Mouse (Mus musculus): Measurements from ENCODE around the gene Cln5.
A peak's percentile ranks its signal among the peaks of the same experiment; 100 is the strongest.

The Cln5 gene

DNA sequence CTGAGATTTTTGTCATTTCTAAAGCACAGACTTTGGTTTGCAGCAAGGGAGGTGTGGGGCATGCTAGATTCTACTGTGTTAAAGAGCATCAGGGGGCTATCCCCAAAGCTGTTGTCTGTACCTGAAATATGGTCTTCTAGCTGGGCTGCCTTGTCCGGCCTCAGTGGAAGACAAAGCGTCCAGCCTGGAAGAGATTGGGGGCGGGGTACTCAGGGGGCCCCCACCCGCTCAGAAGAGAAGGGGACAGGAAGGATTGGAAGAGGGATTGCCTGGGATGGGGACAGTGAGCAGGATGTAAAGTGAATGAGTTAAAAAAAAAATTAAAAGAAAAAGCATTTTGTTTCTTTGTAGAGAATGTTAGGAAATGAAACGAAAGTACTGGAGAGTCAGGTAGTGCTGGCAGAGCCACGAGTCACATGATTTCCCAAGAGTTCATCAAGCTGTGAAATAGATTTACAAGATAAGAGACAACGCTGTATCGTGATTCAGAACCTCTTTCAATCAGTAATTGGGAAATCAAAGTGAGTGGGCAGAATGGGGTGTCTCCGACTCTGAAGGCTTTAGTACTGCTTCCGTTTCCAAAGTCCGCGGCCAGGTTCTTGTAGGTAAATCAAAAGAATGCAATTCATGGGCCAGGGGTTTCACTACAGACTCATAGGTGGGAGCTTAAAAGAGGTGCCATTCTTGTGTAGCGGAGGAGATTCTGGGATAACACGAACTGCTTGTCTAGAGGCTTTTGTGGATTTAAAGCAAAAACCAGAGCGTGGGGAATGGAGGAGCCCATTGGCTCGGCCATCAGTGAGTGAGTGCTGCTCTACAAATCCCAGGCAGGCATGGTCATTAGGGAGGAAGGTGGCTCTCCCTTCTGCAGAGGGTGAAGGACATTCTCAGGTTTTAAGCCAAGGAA lies 8.2 kb downstream of the Cln5 start:
- DNase-seq (ENCODE audit: low spot score): no peak

DNA sequence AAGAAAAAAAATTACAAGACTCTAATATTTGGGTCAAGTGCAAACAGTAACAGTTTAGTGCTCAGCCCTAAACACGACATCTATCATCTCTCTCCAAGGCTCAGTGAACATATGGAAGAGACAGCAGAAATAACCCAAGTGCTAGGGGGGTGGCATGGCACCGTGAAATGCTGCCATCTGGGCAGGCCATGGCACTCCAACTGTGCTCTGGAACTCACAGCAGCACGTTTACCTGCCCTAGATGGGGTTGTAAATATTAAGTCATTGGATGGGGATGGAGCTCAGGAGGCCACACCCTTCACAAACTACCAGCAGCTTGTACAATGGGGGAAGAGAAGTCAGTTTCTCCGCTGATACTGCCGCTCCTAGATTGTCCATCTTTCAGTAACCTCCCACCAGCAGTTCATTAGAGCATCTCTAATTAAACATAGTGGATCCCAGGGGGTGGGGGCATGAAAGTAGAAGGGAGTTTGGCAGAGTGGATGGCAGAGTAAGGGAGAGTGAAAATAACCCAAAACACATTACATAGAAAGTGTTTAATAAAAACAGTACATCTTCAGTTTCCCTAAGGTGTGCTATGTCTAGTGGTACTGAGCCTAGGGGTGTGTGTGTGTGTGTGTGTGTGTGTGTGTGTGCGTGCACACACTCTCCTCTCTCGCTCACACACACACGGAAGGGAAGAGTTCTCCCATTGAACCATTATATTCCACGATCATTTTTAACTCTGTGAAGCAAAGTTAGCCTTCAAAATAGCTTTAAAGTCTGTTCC lies 9.4 kb downstream of the Cln5 start:
- DNase-seq (ENCODE audit: low spot score): no peak

DNA sequence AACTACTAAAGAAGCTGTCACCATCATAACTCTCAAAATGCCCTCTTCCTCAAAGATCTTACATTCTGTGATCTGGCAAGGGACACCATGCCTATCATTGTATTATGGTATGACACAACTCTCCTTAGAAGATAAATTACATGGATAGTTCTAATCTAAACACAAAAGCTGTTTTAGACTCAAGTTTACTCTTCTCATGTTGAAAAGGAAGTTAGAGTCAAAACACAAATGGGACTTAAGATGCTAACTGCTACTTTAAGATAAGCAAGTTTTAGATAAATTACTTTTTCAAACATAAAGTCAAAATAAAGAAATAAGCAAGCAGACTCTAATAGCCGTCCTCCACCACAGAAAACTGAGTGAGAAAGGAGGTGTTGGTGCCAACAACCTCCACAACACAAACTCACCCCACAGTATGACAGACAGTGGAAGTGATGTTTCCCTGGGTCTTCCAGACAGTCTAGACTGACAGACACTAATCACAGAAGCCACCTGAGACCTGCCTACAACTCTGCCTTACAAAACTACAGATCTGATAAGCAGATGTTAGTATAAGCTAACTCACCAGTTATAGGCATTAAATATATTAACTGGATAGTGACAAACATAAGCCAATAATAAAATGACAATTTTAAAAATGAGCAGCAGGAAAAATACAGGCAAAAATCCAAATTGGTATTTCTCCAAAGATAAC lies 16.0 kb downstream of the Cln5 start:
- DNase-seq (ENCODE audit: low spot score): no peak

- no peak for DNase-seq (ENCODE audit: low spot score)
Measured at GRCm38 (mm10) chr14:103086671-103087324, 16.8 kb downstream of the Cln5 start.

DNA sequence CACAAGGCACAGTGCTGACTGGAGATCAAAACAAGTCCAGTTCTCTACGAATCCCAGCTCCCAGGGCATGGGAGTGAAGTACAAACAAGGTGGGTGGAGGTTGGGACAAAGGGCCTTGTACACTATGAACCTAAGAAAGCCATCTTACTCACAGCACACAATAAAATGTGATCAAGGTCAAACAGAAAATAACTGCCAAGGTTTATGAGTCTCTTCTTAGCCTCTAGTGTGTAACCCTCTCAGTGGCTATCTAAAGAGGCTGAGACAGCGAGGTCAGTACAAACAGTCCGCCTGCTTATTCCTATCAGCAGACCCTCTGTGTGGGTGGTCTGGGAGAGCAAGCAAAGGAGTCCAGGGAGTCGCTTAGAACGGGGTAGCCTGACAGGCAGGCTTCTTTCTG lies 17.8 kb downstream of the Cln5 start:
- DNase-seq (ENCODE audit: low spot score): no peak

- peak; percentile 74 for DNase-seq (ENCODE audit: low spot score)
Measured at GRCm38 (mm10) chr14:103088624-103089023, 18.6 kb downstream of the Cln5 start.

DNA sequence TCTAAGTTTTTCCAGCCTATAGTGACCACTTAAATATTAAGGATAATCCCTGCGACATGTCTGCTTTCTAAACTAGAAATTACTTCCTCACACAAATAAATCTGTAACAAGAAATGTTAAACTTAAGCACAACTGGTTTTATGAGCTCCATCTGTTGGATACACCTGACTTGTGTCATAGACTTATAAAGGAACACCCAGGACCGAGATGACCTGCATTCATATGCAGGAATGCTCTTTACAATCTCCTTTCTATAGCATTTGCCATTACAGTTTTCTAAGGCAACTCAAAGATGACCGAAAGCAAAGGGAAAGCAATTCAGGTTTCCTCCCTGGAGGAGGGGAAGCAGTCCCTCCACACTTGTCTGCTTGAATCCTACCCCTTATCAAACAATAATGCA lies 23.2 kb downstream of the Cln5 start:
- no peak for DNase-seq (ENCODE audit: low spot score)

GRCm38 (mm10) chr14:103093670-103094069 lies 23.7 kb downstream of the Cln5 start:
- no peak for DNase-seq (ENCODE audit: low spot score)

DNA sequence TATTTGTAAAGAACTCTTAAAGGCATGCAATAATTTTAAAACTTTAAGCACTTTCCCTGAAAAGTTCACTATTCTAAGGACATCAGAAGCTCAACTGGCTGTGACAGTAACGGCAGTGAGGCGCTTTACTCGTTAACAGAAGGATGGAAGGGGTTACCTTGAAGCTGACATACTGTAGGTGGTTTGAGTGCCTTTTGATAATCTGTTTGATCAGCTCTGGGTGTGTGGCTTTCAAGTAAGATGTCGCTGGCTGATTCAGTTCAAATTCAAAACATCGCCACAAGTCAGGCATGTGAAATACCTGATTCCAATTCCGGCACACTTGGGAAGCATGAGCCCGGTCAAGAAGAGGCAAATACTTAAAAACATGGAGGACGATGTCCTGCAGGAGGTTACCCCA lies 25.0 kb downstream of the Cln5 start:
- DNase-seq (ENCODE audit: low spot score): no peak

DNA sequence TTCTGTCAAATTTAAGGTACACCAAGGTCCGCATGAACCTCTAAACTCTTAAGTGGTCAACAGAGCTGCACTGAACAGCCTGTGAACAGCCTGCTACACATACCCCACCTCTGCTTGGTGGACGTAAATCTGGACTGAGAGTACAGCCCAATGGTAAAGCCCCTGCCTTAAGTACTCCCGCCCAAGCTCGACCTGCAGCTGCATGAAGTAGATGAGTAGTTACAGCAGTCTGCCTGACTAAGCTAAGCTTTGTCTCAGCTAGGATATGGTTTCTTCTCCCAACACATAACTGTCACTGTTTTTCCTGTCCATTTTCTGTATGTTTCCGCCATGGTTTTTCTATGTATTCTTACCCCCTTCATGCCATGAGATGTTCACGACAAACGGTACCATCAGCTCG lies 25.8 kb downstream of the Cln5 start:
- DNase-seq (ENCODE audit: low spot score): no peak

DNA sequence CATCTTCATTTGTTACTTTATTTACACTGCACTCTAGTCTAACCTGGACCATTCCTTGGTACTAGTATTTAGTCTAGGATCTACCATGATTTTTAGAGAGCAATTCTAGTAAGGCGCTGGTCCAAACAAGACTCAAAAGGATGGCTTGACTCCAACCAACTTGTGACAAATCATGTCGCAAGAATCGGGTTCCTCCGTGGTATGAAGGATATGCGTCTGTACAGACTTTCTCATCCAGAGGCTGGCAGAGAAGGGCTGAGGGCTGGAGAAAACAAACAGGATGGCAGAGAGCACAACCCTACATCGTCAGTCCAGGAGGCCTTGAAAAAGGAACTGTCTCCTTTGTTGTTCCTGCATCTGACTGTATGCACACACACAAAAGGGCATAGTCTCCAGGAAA lies 26.6 kb downstream of the Cln5 start:
- no peak for DNase-seq (ENCODE audit: low spot score)

GRCm38 (mm10) chr14:103098213-103098586 lies 28.2 kb downstream of the Cln5 start:
- no peak for DNase-seq (ENCODE audit: low spot score)

DNA sequence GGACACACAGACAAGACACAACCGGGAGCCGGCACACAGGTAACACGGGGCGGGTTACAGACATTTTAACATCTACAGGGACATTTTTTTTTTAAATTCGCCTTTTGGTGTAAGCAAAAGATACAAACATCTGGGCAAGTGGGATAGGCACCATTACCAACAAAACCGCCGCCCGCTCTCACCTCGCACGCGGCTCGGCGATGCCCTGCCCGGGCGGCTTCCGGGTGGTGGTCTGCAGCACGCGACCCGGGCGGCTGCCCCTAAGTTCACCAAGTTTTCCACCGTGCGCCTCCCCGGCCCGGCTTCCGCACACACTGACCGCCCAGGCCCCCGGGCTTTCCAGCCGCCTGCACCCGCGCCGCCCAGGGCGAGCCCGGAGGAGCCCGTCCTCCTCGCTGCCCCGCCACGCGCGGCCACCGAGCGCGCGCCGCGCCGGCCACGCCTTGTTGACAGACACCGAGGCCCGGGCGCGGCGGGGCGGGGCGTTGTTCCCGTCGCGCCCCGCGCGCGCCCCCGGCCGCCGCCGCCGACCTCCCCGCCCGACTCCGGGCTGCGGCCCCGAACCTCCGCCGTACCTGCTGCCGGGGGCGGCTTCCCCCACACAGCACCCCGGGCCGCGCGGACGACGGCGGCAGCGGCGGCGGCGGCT lies 28.7 kb downstream of the Cln5 start:
- peak; percentile 85 for DNase-seq (ENCODE audit: low spot score)

DNA sequence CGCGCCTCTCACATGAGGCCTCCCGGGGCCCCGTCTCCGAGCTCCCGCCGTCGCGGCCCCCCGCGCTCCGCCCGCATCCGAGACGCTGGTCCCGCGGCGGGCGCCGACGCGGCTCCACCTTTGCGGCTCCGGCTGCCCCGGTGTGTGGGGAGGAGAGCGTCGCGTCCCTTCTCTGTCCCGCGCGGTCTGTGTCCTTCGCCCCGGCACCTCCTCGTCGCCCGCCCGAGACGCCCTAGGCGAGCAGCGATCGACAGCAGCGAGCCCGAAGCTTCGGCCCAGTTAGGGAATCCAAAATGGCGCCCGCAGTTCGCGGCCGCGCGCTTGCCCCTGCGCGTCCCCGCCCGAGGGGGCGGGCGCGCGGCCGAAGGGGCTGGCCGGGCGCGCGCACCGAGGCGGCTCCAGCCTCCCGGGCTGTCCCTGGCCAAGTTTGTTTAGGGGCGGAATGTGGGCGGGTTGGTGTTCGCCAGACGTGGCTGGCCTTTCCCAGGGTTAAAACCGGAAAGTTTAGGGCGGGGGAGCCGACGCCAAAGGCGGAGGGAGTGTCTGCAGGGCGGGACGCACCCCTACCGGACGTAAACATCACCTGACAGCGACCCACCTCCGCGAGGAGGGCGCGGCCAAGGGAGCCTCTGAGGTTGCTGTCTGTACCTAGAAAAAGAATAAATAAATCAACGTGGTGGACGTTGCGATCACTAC lies 29.4 kb downstream of the Cln5 start, which contains the start of gene Fbxl3:
TSS of gene Fbxl3 (minus strand) at position 329 of the 696 bp plus-strand sequence.
- DNase-seq (ENCODE audit: low spot score): peak; percentile 90

GRCm38 (mm10) chr14:103100296-103100695 lies 30.3 kb downstream of the Cln5 start:
- DNase-seq (ENCODE audit: low spot score): no peak

GRCm38 (mm10) chr14:103101171-103101570 lies 31.2 kb downstream of the Cln5 start:
- no peak for DNase-seq (ENCODE audit: low spot score)

DNA sequence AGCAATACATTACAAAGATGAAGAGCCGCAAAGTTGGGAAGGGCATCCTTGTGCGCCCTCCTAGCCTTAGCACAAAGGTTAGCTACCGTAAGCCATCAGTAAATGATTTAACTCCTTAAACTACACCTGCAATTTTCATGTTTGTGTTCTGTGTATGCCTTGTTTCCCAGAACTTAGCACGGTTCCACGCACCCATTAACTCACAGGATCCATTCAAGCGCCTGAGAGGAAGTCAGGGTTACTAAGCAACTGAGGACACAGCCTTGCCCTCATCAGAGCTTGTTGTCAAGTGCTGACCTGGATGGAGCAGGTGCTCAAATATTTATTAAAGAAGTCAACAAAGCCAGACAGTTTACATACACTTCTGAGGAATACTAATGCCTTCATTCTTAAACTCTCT lies 32.2 kb downstream of the Cln5 start:
- no peak for DNase-seq (ENCODE audit: low spot score)

GRCm38 (mm10) chr14:103102731-103103335 lies 32.8 kb downstream of the Cln5 start:
- no peak for DNase-seq (ENCODE audit: low spot score)

- DNase-seq (ENCODE audit: low spot score): no peak
Measured at GRCm38 (mm10) chr14:103106301-103106700, 36.3 kb downstream of the Cln5 start.

DNA sequence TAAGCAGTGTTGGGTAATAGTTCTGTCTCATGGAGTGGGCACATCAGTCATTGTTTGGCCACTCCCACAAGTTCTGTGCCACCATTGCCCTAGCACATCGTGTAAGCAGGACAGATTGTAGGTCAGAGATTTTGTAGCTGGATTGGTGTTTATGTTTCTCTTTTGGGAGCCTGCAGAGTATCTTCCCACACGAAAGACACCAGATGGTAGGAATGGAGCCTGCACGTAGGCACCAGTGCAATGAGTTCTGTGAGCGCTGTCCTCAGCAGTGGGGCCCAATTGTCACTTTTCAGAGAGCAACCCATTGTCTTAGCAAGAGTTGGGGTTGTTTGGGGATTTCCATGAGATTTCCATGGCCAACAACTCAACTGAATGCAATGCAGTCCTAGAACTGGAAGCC lies 40.0 kb downstream of the Cln5 start:
- DNase-seq (ENCODE audit: low spot score): no peak
